Mouse (Mus musculus) cerebellum, adult 8-10 months (tissue): Measurements from ENCODE around the gene Zcrb1.
A peak's percentile ranks its signal among the peaks of the same experiment; 100 is the strongest.

Source experiments
- DNase-seq: peaks from one replicate; pipeline ENCODE4 v3.0.0; 2022

Gene Zcrb1

DNA sequence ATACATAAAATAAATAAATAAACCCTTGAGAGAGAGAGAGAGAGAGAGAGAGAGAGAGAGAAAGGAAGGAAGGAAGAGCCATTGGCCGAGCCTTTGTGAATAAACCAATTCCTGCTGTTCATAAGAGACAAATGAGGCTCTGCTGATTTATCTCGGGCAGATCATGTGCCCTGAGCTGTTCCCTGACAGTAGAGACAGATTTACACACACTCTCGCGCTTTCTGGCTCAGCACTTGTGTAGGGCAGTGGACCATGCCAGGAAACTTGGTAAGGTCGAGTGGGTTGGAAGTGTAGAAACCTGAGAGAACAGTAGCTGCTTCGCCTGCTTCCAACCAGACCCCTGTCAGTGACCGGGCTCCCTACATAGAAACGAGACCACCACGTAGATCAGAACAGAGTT, 29.6 kb downstream of the Zcrb1 start:
- DNase-seq, result no peak

DNA sequence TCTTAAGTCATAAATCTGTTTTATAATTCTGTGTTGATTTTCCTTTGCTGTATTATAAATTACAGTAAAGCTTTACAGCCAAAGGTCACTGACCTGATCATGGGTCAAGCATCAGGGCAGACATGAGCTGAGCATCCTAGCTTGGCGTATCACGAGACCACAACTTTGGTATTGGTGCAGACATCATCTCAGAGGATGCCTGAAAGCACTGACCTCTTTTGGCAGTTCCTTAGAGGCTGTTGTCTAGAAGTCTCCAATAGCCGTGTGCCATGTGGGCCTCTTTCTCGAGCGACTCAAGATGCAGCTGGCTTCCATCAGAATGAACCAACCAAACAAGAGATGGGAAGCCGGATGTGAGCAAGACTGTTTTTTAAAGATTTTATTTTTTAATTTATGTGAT, 32.6 kb downstream of the Zcrb1 start:
- DNase-seq, result no peak

DNA sequence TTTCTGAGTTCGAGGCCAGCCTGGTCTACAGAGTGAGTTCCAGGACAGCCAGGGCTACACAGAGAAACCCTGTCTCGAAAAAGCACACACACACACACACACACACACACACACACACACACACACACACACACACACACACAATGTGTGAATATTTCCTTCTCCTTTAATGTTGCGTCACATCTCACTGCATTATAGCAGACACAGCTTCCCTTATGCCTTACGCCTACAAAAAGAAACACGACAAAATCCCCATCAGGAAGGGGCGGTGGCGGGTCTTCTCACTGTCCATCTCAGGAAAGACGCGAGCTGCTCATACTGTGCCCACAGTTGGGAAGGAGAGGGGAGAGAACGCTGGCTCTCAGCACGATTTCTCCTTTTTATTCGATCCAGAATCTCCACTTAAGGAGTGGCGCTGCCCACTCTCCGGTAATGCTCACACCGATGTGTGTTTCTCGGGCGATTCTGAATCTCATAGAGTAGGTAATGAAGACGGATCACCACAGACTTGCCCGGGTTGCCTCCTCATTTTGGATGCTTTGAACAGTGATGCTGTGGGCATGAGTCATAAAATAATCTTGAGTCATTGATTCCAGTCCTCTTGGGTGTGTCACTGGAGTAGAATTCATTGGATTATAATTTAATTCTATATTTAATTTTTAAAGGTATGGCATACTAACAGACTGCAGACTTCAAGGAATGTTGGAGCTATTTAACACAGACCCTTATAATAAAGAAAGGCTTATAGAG, 39.6 kb downstream of the Zcrb1 start:
- no peak for DNase-seq

DNA sequence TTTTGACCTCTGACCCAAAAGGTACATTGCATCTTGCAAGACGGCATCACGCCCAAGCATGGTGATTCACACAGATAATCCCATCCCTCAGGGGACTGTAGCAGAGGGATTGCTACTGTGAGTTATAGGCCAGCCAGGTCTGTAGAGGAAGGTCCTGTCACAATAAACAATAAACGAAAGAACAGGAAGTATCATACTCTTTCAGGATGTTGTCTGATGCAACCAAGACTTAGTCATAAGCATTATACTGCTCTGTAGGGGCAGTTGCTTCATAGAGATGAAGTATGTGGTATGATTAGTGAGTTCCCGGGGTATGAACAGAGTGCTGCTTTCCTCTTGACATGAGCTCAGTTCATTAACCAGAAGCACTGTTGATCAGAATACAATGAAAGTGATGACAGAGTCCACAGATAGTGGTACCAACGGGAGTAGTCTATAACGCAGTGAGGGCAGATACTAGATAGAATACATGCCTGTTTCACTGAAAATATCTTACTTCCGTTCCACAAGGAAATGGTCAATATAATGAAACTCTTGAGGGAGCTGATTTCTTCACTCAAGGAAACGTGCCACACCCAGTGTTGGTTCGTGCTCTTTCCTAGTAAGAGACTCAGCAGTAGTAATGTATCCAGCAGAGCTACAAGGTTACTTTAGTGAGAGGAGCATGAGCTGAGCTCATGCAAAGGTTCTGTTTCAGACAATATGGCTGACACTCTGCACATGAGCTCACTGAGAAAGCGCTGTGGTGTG, 57.3 kb downstream of the Zcrb1 start:
- no peak for DNase-seq

DNA sequence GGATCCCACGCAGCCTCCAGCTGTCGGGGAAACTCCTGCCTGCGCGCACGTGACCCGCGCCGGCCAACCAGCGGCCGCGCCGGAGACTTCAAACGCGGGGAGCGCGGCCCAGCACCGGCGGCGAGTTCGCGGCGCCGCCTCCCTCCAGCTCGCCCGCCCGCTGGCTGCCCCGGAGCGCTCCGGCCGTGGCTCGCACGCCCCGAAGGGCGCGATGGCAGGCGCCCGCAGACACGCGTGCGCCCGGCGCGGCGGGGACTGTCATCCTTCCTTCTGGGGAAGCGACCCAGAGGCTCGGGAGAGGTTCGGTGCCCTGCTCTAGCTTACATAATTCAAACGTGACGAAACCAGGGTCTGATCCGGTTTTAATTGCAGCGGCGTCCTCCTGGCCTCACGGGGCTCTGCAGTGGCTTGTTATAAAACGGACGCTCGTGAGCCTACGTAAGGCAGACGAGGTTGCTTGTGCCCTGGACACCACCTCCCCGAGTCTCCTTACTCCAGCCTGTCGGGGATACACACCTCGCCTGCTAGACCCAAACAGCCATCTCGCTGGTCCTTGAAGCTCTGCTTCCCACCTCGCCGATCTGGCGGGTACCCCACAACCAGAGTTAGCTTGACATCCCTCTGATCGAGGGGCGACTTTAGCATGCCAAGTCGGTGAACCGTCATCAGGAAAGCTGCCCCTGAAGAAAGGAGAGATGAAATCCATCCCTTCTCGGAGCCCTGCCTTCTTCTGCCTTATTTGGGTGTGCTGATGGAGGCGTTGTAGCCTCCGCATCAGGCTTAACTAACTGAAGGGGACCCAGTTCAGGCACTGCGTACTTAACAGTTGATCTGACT, 61.0 kb downstream of the Zcrb1 start, which contains the start of gene Yaf2:
TSS of gene Yaf2 (minus strand) at position 11 of the 837 bp plus-strand sequence.
- peak; percentile 75 for DNase-seq

DNA sequence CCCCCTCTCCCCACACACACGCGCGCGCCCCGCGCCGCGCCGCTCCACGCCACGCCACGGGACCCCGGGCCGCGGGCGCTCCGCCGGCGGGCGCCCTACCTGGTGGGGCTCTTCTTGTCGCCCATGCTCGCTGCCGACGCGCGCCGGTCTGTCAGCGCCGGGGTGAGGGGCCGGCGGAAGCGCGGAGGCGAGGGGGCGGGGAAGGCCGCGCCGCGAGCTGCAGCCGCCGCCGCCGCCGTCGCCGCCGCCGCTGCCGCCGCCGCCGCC, 61.5 kb downstream of the Zcrb1 start:
- DNase-seq, result no peak
